Mouse (Mus musculus): ENCODE results near the gene Zc3hav1l. TPM values are rescaled to one million over a fixed set of nuclear protein-coding genes. Genes with fewer than 3 reads are reported as not detected.

Gene Zc3hav1l
- polyA plus RNA-seq (2014; fragmentation: Nextera tagmentation; extraction: Ambion mirVana) = 8.7 and 9.3 TPM in 2 replicates

- Histone ChIP-seq H3K4me1 (ENCODE audit: control insufficient read depth in 2 of 2, insufficient read depth in 2 of 2, low read length in 2 of 2) (peaks cover 3 to 10% of the 10 kb centered on the region in 2 experiments), H3K36me3 (ENCODE audit: control insufficient read depth, insufficient read depth, low read length) (peaks cover 32% of the 10 kb centered on the region), H3K9me3 (ENCODE audit: control insufficient read depth, low read length) (peaks cover 5% of the 10 kb centered on the region; the same call in 1 of the 2 replicates), H3K4me3 (ENCODE audit: control insufficient read depth in 1 of 2, insufficient read depth in 1 of 2, low read depth in 1 of 2, low read length in 2 of 2) (peak within 1 kb of the TSS; percentile 74 to 84), H3K27me3 (ENCODE audit: control insufficient read depth, insufficient read depth, low read length) (no peaks in the 10 kb centered on the region), H3K27ac (replicated peaks in 1 of 2; ENCODE audit: control insufficient read depth in 1 of 2, insufficient read depth in 1 of 2, low read depth in 2 of 2, low read length in 2 of 2) (peak within 1 kb of the TSS; percentile 88 to 94), H3K9ac (ENCODE audit: low read length) (peak within 1 kb of the TSS; percentile 92), H3K4me2 (ENCODE audit: low read length) (peak within 1 kb of the TSS; percentile 85)
- peak; percentile 98 for ATAC-seq (ENCODE audit: insufficient number of reproducible peaks, insufficient read depth, low FRiP score, low read depth)
- WGBS = 1% methylated on average over 60 of the region's 70 CpGs
These were observed at the start of gene Zc3hav1l for GRCm38 (mm10) chr6:38298761-38299401. Gene Zc3hav1l, minus strand, starts transcription at chr6:38299259.

- Histone ChIP-seq H3K9me3 (ENCODE audit: control insufficient read depth, low read length) (no peaks in the 10 kb centered on the region), H3K4me1 (ENCODE audit: control insufficient read depth in 2 of 2, insufficient read depth in 2 of 2, low read length in 2 of 2) (peaks cover 0 to 4% of the 10 kb centered on the region in 2 experiments; a peak in 1 of 4 replicates), H3K36me3 (ENCODE audit: control insufficient read depth, insufficient read depth, low read length) (no peaks in the 10 kb centered on the region), H3K27me3 (ENCODE audit: control insufficient read depth, insufficient read depth, low read length) (peaks cover 14% of the 10 kb centered on the region), H3K9ac (ENCODE audit: low read length) (no peak overlapping the region), H3K4me2 (ENCODE audit: low read length) (no peak overlapping the region), H3K4me3 (ENCODE audit: control insufficient read depth in 1 of 2, insufficient read depth in 1 of 2, low read depth in 1 of 2, low read length in 2 of 2) (no peak overlapping the region), H3K27ac (replicated peaks in 1 of 2; ENCODE audit: control insufficient read depth in 1 of 2, insufficient read depth in 1 of 2, low read depth in 2 of 2, low read length in 2 of 2) (no peak overlapping the region)
- ATAC-seq (ENCODE audit: insufficient number of reproducible peaks, insufficient read depth, low FRiP score, low read depth) = no peak
- 68% methylated on average over 5 of the region's 5 CpGs for WGBS
These were observed 48.8 kb upstream of the Zc3hav1l start for GRCm38 (mm10) chr6:38347875-38348274.

- Histone ChIP-seq H3K4me3 (ENCODE audit: control insufficient read depth in 1 of 2, insufficient read depth in 1 of 2, low read depth in 1 of 2, low read length in 2 of 2) (no peak overlapping the region), H3K36me3 (ENCODE audit: control insufficient read depth, insufficient read depth, low read length) (no peaks in the 10 kb centered on the region), H3K4me1 (ENCODE audit: control insufficient read depth in 2 of 2, insufficient read depth in 2 of 2, low read length in 2 of 2) (peaks cover 11 to 13% of the 10 kb centered on the region in 2 experiments), H3K27ac (replicated peaks in 1 of 2; ENCODE audit: control insufficient read depth in 1 of 2, insufficient read depth in 1 of 2, low read depth in 2 of 2, low read length in 2 of 2) (no peak overlapping the region), H3K4me2 (ENCODE audit: low read length) (no peak overlapping the region; the same call in 1 of the 2 replicates), H3K27me3 (ENCODE audit: control insufficient read depth, insufficient read depth, low read length) (no peaks in the 10 kb centered on the region), H3K9me3 (ENCODE audit: control insufficient read depth, low read length) (no peaks in the 10 kb centered on the region), H3K9ac (ENCODE audit: low read length) (no peak overlapping the region)
- WGBS = 34% methylated on average over 7 of the region's 7 CpGs
- ATAC-seq (ENCODE audit: insufficient number of reproducible peaks, insufficient read depth, low FRiP score, low read depth) = no peak
These were observed 46.7 kb upstream of the Zc3hav1l start for GRCm38 (mm10) chr6:38345796-38346195.

- no peak overlapping the region for H3K9ac ChIP-seq (ENCODE audit: low read length)
- H3K27me3 ChIP-seq (ENCODE audit: control insufficient read depth, insufficient read depth, low read length) = no peaks in the 10 kb centered on the region
- no peak overlapping the region for H3K4me2 ChIP-seq (ENCODE audit: low read length)
- no peak overlapping the region for H3K4me3 ChIP-seq (ENCODE audit: control insufficient read depth in 1 of 2, insufficient read depth in 1 of 2, low read depth in 1 of 2, low read length in 2 of 2)
- H3K36me3 ChIP-seq (ENCODE audit: control insufficient read depth, insufficient read depth, low read length) = no peaks in the 10 kb centered on the region
- H3K4me1 ChIP-seq (ENCODE audit: control insufficient read depth in 2 of 2, insufficient read depth in 2 of 2, low read length in 2 of 2) = peaks cover 11 to 13% of the 10 kb centered on the region in 2 experiments
- ATAC-seq (ENCODE audit: insufficient number of reproducible peaks, insufficient read depth, low FRiP score, low read depth) = no peak
- H3K27ac ChIP-seq (replicated peaks in 1 of 2; ENCODE audit: control insufficient read depth in 1 of 2, insufficient read depth in 1 of 2, low read depth in 2 of 2, low read length in 2 of 2) = no peak overlapping the region
- WGBS = 80% methylated on average over 7 of the region's 7 CpGs
- H3K9me3 ChIP-seq (ENCODE audit: control insufficient read depth, low read length) = no peaks in the 10 kb centered on the region
These were observed 45.1 kb upstream of the Zc3hav1l start for GRCm38 (mm10) chr6:38344006-38344670.

- Histone ChIP-seq H3K27me3 (ENCODE audit: control insufficient read depth, insufficient read depth, low read length) (no peaks in the 10 kb centered on the region), H3K27ac (replicated peaks in 1 of 2; ENCODE audit: control insufficient read depth in 1 of 2, insufficient read depth in 1 of 2, low read depth in 2 of 2, low read length in 2 of 2) (no peak overlapping the region), H3K4me1 (ENCODE audit: control insufficient read depth in 2 of 2, insufficient read depth in 2 of 2, low read length in 2 of 2) (peaks cover 11 to 13% of the 10 kb centered on the region in 2 experiments), H3K9ac (ENCODE audit: low read length) (no peak overlapping the region), H3K4me2 (ENCODE audit: low read length) (no peak overlapping the region), H3K4me3 (ENCODE audit: control insufficient read depth in 1 of 2, insufficient read depth in 1 of 2, low read depth in 1 of 2, low read length in 2 of 2) (no peak overlapping the region), H3K36me3 (ENCODE audit: control insufficient read depth, insufficient read depth, low read length) (peaks cover 2% of the 10 kb centered on the region; the same call in 1 of the 2 replicates), H3K9me3 (ENCODE audit: control insufficient read depth, low read length) (no peaks in the 10 kb centered on the region)
- ATAC-seq (ENCODE audit: insufficient number of reproducible peaks, insufficient read depth, low FRiP score, low read depth) = 0 out of 2 replicates have a peak, but pooled peaks have one; percentile 43
- WGBS = 58% methylated on average over 3 of the region's 3 CpGs
These were observed 44.5 kb upstream of the Zc3hav1l start for GRCm38 (mm10) chr6:38343581-38343980.

GRCm38 (mm10) chr6:38342666-38342992 is 43.6 kb upstream of the Zc3hav1l start:
- Histone ChIP-seq H3K4me1 (ENCODE audit: control insufficient read depth in 2 of 2, insufficient read depth in 2 of 2, low read length in 2 of 2) (peaks cover 11 to 13% of the 10 kb centered on the region in 2 experiments), H3K4me3 (ENCODE audit: control insufficient read depth in 1 of 2, insufficient read depth in 1 of 2, low read depth in 1 of 2, low read length in 2 of 2) (0 out of 4 replicates have a peak overlapping the region, but pooled peaks of 1 of the 2 experiments have one; percentile 1), H3K4me2 (ENCODE audit: low read length) (peak overlapping the region; percentile 37), H3K36me3 (ENCODE audit: control insufficient read depth, insufficient read depth, low read length) (peaks cover 8% of the 10 kb centered on the region; the same call in 1 of the 2 replicates), H3K9me3 (ENCODE audit: control insufficient read depth, low read length) (no peaks in the 10 kb centered on the region), H3K9ac (ENCODE audit: low read length) (no peak overlapping the region), H3K27ac (replicated peaks in 1 of 2; ENCODE audit: control insufficient read depth in 1 of 2, insufficient read depth in 1 of 2, low read depth in 2 of 2, low read length in 2 of 2) (no peak overlapping the region), H3K27me3 (ENCODE audit: control insufficient read depth, insufficient read depth, low read length) (no peaks in the 10 kb centered on the region)
- ATAC-seq (ENCODE audit: insufficient number of reproducible peaks, insufficient read depth, low FRiP score, low read depth) = no peak
- 32% methylated on average over 8 of the region's 8 CpGs for WGBS

GRCm38 (mm10) chr6:38341751-38342665 is 42.9 kb upstream of the Zc3hav1l start:
- peaks cover 11 to 13% of the 10 kb centered on the region in 2 experiments for H3K4me1 ChIP-seq (ENCODE audit: control insufficient read depth in 2 of 2, insufficient read depth in 2 of 2, low read length in 2 of 2)
- H3K9me3 ChIP-seq (ENCODE audit: control insufficient read depth, low read length) = no peaks in the 10 kb centered on the region
- no peak overlapping the region for H3K27ac ChIP-seq (replicated peaks in 1 of 2; ENCODE audit: control insufficient read depth in 1 of 2, insufficient read depth in 1 of 2, low read depth in 2 of 2, low read length in 2 of 2)
- peak; percentile 30; the same call in 1 of the 2 replicates for ATAC-seq (ENCODE audit: insufficient number of reproducible peaks, insufficient read depth, low FRiP score, low read depth)
- WGBS = 19% methylated on average over 11 of the region's 11 CpGs
- H3K4me2 ChIP-seq (ENCODE audit: low read length) = peak overlapping the region; percentile 37
- no peak overlapping the region for H3K9ac ChIP-seq (ENCODE audit: low read length)
- peaks cover 8% of the 10 kb centered on the region; the same call in 1 of the 2 replicates for H3K36me3 ChIP-seq (ENCODE audit: control insufficient read depth, insufficient read depth, low read length)
- H3K4me3 ChIP-seq (ENCODE audit: control insufficient read depth in 1 of 2, insufficient read depth in 1 of 2, low read depth in 1 of 2, low read length in 2 of 2) = 0 out of 4 replicates have a peak overlapping the region, but pooled peaks of 1 of the 2 experiments have one; percentile 1
- no peaks in the 10 kb centered on the region for H3K27me3 ChIP-seq (ENCODE audit: control insufficient read depth, insufficient read depth, low read length)
